Mouse (Mus musculus): Measurements from ENCODE around the gene Ercc6.

DNA sequence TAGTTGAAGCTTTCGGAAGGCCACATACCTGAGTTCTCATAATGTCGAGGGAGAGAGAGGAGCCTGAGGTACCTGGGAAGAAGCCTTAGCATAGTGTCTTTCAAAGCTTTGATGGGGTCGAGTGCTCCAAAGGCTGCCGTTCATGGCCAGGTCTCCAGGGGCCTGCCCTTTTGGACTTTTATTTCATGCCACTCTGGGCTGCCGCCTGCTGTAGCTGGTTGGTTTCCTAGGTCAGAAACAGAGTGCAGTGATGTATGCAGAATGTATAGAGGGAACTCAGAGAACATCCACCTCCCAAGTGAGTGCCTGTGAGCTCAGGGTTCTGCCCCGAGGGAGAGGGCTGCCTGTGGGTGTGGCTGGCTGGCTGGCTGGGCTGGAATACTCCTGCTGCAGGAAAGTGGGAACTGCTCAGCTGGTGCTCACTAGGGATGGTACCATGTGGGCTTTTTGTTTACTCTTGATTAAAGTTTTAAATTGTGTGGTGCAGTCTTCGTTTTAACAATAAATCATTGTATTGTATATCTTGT lies 7.1 kb downstream of the Ercc6 start:
- TF ChIP-seq CTCF (IDR thresholded peaks at IDR 0.05; ENCODE audit: extremely low read depth, insufficient read length, insufficient replicate concordance, low read depth, low read length) (no peak), POLR2A (IDR thresholded peaks at IDR 0.05; ENCODE audit: low read depth, low read length) (no peak)
